Mouse (Mus musculus) heart, embryonic 11.5 days (tissue): ENCODE results near the gene Kifc5b. TPM values are rescaled to one million over a fixed set of nuclear protein-coding genes. Genes with fewer than 3 reads are reported as not detected.

Experiments
- ATAC-seq: fragments of 200-750 bp; cut with Nextera tagmentation; replicated peaks from 2 replicates; pipeline ENCODE4 v1.8.0; 2017; ENCODE audit warnings: moderate library complexity; ENCODE audit not compliant: insufficient number of reproducible peaks, low FRiP score, low TSS enrichment
- H3K27ac ChIP-seq: fragments of 300-500 bp; sonication (generic); 2 replicates; pipeline ENCODE4 v1.5.1; 2014; ENCODE audit warnings: mild to moderate bottlenecking, low read depth, low read length
- H3K27me3 ChIP-seq: fragments of 300-500 bp; sonication (generic); 2 replicates; pipeline ENCODE4 v1.6.1; 2014; ENCODE audit warnings: mild to moderate bottlenecking, low read length, mixed read lengths; ENCODE audit not compliant: control insufficient read depth, insufficient read depth
- H3K36me3 ChIP-seq: fragments of 300-500 bp; sonication (generic); 2 replicates; pipeline ENCODE4 v1.6.1; 2014; ENCODE audit warnings: mild to moderate bottlenecking, low read length, moderate library complexity, mixed read lengths; ENCODE audit not compliant: control insufficient read depth, insufficient read depth
- H3K4me1 ChIP-seq: fragments of 300-500 bp; sonication (generic); 2 replicates; pipeline ENCODE4 v1.6.1; 2014; ENCODE audit warnings: low read length; ENCODE audit not compliant: control insufficient read depth, insufficient read depth
- H3K4me2 ChIP-seq: fragments of 300-500 bp; sonication (generic); 2 replicates; pipeline ENCODE4 v1.6.1; 2014; ENCODE audit warnings: mild to moderate bottlenecking, moderate library complexity
- H3K4me3 ChIP-seq: fragments of 300-500 bp; sonication (generic); 2 replicates; pipeline ENCODE4 v1.5.1; 2014; ENCODE audit warnings: low read depth, low read length
- H3K9ac ChIP-seq: fragments of 300-500 bp; sonication (generic); 2 replicates; pipeline ENCODE4 v1.6.1; 2014; ENCODE audit warnings: mild to moderate bottlenecking, low read depth, low read length, moderate library complexity
- H3K9me3 ChIP-seq: fragments of 300-500 bp; sonication (generic); replicated peaks from 2 replicates; pipeline ENCODE4 v1.6.1; 2016; ENCODE audit warnings: low read length; ENCODE audit not compliant: control insufficient read depth
- WGBS: fragments of 180-500 bp; shearing (Covaris S2); extraction: QIAGEN DNeasy Blood & Tissue Kit; methylation state at CpG from one replicate; pipeline ENCODE4 v1.1.7; 2014; ENCODE audit not compliant: insufficient replicate concordance; 5-methylcytosine and 5-hydroxymethylcytosine counted together
- polyA plus RNA-seq: library from polyadenylated mRNA; unstranded; fragments of >200 nt; fragmentation: Nextera tagmentation; extraction: Ambion mirVana; gene quantifications from 2 replicates; pipeline ENCODE4 v1.2.1, GENCODE M21; 2014

The Kifc5b gene
- polyA plus RNA-seq, 1 experiment from 2014 or later: 6.9 TPM

DNA sequence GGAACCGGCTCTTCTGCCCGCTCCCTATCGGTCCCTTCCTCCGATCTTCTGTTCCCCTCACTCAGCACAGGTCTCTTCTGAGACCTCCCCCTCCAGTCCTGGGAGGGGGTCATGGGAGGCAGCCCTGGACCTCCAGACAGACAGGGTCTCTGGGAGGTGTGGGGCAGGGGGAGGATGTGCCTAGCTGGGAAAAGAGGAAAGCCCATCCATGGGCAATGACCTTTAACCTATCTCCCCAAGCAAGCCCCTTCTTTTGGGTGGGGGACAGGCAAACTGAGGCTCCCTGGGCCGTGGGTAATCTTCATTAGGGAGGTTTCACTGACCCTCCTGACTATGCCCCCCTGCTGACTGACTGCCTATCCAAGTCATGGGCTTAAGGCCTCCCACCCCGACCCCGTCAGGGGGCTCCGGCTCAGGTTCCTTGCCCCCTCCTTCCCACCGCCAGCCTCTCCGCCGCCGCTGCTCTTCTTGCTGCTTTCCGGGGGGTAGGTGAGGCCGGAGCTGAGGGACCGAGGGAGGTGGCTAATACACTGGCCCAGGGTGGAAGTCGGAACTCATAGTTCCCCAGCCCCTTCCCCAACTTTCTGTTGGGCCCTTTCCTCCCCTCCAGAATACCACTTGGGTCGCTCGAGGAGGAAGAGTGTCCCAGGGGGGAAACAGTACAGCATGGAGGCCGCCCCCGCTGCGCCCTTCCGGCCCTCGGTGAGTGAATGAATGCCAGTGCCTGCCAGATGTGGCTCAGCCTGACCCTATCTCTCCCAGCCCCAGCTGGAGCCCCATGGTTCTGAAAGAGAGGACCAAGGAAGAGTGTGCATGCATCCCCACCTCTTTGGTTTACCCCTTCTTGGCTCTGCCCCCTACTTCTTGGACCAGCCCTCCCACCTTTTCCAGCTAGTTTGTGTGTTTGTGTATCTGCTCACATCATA, 35.3 kb downstream of the Kifc5b start:
- Histone ChIP-seq H3K9me3 (no peaks in the 10 kb centered on the region), H3K36me3 (peaks cover 13% of the 10 kb centered on the region; the same call in 1 of the 2 replicates), H3K9ac (peak overlapping the region; percentile 65), H3K4me3 (peak overlapping the region; percentile 42), H3K4me1 (peaks cover 63% of the 10 kb centered on the region), H3K4me2 (peak overlapping the region; percentile 69), H3K27ac (0 out of 2 replicates have a peak overlapping the region, but pooled peaks have one; percentile 50), H3K27me3 (peaks cover 9% of the 10 kb centered on the region; the same call in 1 of the 2 replicates)
- 5% methylated on average over 19 of the region's 23 CpGs for WGBS
- ATAC-seq: no peak

DNA sequence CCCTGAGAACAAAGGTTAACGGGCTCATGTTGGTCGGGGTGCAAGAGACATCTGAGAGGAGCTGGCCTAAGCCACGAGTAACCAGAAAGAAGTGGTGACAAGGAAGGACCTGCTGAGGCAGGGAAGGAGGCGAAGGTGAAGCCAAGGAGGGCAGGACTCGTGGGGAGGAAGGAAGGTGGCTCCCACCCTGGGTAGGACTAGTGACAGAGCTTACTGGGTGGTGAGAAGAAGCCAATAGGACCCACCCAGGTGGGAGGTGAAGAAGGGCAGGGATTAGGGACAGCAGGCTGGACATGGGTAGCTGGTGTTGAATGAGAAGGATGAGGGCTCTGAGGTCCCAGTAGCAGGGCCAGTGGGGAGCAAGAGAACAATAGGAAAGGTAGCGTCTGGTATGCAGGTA, 36.3 kb downstream of the Kifc5b start:
- WGBS: 26% methylated on average over 6 of the region's 6 CpGs
- H3K9me3 ChIP-seq: no peaks in the 10 kb centered on the region
- ATAC-seq: no peak
- H3K4me1 ChIP-seq: peaks cover 61% of the 10 kb centered on the region
- H3K36me3 ChIP-seq: peaks cover 17% of the 10 kb centered on the region
- peak overlapping the region; percentile 69 for H3K4me2 ChIP-seq
- H3K9ac ChIP-seq: peak overlapping the region; percentile 65
- 0 out of 2 replicates have a peak, but pooled peaks cover 6% of the 10 kb centered on the region for H3K27me3 ChIP-seq
- H3K27ac ChIP-seq: peak overlapping the region; percentile 68
- no peak overlapping the region for H3K4me3 ChIP-seq

DNA sequence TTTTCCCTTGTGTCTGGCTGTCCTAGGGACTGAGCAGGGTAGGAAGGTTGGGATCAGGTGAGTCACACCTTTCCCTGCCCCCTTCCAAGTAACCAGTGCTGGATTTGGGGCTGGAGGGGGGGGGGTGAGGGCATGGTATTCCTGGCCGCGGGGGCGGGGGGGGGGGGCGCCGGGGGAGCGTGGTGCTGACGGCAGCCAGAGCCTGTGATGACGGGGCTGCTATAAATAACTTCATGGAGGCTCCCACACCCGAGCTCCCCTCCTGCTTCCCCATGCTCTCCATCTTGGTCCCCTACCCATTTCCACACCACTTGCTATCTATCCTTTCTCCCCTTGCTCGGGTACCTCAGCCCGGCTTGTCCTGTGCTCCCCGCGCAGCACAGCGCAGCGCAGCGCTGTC, 36.8 kb downstream of the Kifc5b start:
- H3K9ac ChIP-seq: peak overlapping the region; percentile 2
- ATAC-seq: no peak

DNA sequence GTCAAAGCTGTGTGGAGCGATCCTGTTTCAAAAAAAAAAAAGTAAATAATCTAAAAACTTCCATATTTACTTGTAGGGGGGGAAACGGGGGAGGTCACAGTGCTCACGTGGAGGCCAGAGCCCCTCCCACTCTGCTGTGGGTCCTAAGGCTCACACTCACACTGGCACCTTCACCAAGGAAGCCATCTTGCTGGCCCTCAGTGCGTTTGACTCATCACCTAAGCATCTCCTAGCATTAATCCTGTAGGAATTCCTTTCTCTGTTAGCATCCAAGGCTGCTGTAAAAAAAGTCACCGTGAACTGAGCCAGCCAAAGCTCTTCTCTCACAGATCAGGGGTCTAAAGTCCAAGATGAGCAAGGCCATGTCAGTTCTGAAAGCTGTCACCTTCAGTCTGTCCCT, 39.4 kb downstream of the Kifc5b start:
- Histone ChIP-seq H3K36me3 (peaks cover 36% of the 10 kb centered on the region), H3K9ac (no peak overlapping the region), H3K27ac (no peak overlapping the region), H3K9me3 (no peaks in the 10 kb centered on the region), H3K4me1 (peaks cover 42% of the 10 kb centered on the region), H3K4me2 (no peak overlapping the region), H3K4me3 (no peak overlapping the region), H3K27me3 (0 out of 2 replicates have a peak, but pooled peaks cover 6% of the 10 kb centered on the region)
- 71% methylated on average over 5 of the region's 5 CpGs for WGBS
- ATAC-seq: no peak

More for the DNA sequence above, 36.8 kb downstream of the Kifc5b start:
- Histone ChIP-seq H3K36me3 (peaks cover 17% of the 10 kb centered on the region), H3K4me1 (peaks cover 59% of the 10 kb centered on the region), H3K4me2 (peak overlapping the region; percentile 69), H3K27ac (peak overlapping the region; percentile 68), H3K9me3 (no peaks in the 10 kb centered on the region), H3K4me3 (peak overlapping the region; percentile 3; the same call in 1 of the 2 replicates), H3K27me3 (0 out of 2 replicates have a peak, but pooled peaks cover 6% of the 10 kb centered on the region)
- 6% methylated on average over 11 of the region's 16 CpGs for WGBS

DNA sequence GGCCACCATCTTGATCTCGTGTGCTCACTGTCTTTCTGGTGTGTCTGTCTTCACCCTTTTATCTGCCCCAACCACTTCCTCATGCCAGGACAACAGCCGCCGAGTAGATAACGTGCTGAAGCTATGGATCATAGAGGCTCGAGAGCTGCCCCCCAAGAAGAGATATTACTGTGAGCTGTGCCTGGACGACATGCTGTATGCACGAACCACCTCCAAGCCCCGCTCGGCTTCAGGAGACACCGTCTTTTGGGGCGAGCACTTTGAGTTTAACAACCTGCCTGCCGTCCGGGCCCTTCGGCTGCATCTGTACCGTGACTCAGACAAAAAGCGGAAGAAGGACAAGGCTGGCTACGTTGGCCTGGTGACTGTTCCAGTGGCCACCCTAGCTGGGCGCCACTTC, 40.0 kb downstream of the Kifc5b start:
- H3K9me3 ChIP-seq: no peaks in the 10 kb centered on the region
- WGBS: 62% methylated on average over 18 of the region's 18 CpGs
- H3K27ac ChIP-seq: no peak overlapping the region
- H3K4me2 ChIP-seq: 0 out of 2 replicates have a peak overlapping the region, but pooled peaks have one; percentile 22
- no peak overlapping the region for H3K4me3 ChIP-seq
- 0 out of 2 replicates have a peak, but pooled peaks cover 6% of the 10 kb centered on the region for H3K27me3 ChIP-seq
- no peak for ATAC-seq
- peaks cover 36% of the 10 kb centered on the region for H3K4me1 ChIP-seq
- H3K36me3 ChIP-seq: peaks cover 39% of the 10 kb centered on the region
- no peak overlapping the region for H3K9ac ChIP-seq

DNA sequence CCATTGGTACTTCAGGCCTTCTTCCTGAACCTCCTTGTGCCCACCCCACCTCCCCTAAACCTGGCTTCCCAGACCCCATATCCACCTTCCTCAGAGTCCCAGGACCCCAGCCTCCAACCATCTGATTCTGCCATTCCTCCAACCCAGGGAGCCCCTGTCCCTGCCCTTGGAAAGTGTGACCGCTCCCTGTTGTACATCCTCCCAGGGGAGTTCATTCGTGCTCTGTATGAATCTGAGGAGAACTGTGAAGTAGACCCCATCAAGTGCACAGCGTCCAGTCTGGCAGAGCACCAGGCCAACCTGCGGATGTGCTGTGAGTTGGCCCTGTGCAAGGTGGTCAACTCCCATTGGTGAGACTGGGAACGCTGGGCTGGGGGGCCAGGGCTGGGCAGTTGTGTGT, 41.0 kb downstream of the Kifc5b start:
- Histone ChIP-seq H3K36me3 (peaks cover 42% of the 10 kb centered on the region), H3K9me3 (no peaks in the 10 kb centered on the region), H3K27ac (no peak overlapping the region), H3K4me2 (no peak overlapping the region), H3K4me1 (peaks cover 26% of the 10 kb centered on the region), H3K27me3 (no peaks in the 10 kb centered on the region), H3K4me3 (no peak overlapping the region), H3K9ac (no peak overlapping the region)
- WGBS: 95% methylated on average over 5 of the region's 5 CpGs
- no peak for ATAC-seq

DNA sequence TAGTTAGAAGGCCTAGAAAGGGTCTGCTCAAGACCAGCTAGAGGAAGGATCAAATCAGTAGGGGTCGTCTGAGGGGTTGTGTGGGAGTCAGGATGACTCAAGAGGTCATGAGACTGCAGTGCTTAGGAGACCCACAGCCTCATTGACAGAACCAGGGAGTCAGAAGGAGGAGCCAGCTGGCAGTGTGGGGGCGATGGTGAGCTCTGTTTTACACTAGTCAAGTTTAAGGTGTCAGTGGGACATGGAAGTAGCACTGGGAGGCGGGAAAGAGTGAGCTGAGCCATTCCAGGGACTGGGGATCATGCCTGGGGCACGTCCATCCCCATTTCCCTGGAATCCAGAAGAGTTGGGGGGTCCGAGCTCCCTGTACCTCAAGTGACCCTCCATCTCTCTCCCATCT, 42.0 kb downstream of the Kifc5b start:
- ATAC-seq: no peak
- Histone ChIP-seq H3K4me2 (no peak overlapping the region), H3K9ac (no peak overlapping the region), H3K9me3 (no peaks in the 10 kb centered on the region), H3K27ac (no peak overlapping the region), H3K27me3 (no peaks in the 10 kb centered on the region), H3K4me1 (peaks cover 20% of the 10 kb centered on the region), H3K36me3 (peaks cover 43% of the 10 kb centered on the region), H3K4me3 (no peak overlapping the region)
- WGBS: 41% methylated on average over 4 of the region's 5 CpGs

DNA sequence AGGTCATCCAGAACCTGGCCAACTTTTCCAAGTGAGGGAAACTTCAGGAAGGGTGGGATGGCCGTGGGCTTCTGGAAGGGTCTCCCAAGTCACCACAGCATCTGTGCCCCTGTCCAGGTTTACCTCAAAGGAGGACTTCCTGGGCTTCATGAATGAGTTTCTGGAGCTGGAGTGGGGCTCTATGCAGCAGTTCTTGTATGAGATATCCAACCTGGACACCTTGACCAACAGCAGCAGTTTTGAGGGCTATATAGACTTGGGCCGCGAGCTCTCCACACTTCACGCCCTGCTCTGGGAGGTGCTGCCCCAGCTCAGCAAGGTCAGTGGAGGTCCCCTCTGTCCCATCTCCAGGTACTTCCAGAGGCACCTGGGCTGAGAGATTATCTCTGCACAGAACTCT, 42.9 kb downstream of the Kifc5b start:
- H3K27me3 ChIP-seq: no peaks in the 10 kb centered on the region
- 83% methylated on average over 4 of the region's 4 CpGs for WGBS
- H3K4me3 ChIP-seq: no peak overlapping the region
- no peak for ATAC-seq
- peaks cover 14% of the 10 kb centered on the region for H3K4me1 ChIP-seq
- H3K36me3 ChIP-seq: peaks cover 48% of the 10 kb centered on the region
- no peaks in the 10 kb centered on the region for H3K9me3 ChIP-seq
- no peak overlapping the region for H3K9ac ChIP-seq
- no peak overlapping the region for H3K27ac ChIP-seq
- no peak overlapping the region for H3K4me2 ChIP-seq
